Mouse (Mus musculus): ENCODE data around the gene Zfp319.

- TF ChIP-seq E2F4 (IDR thresholded peaks at IDR 0.05; ENCODE audit: insufficient replicate concordance, low read depth, low read length) (no peak), CTCF (conservative IDR thresholded peaks at IDR 0.05 in 1 of 2, IDR thresholded peaks at IDR 0.05 in 1 of 2; ENCODE audit: low read depth in 2 of 2, low read length in 2 of 2) (no peak), POLR2A (IDR thresholded peaks at IDR 0.05; ENCODE audit: low read depth, low read length) (no peak), ETS1 (conservative IDR thresholded peaks at IDR 0.05; ENCODE audit: low read depth, low read length) (no peak), ZNF384 (IDR thresholded peaks at IDR 0.05; ENCODE audit: low read depth, low read length) (no peak), EP300 (IDR thresholded peaks at IDR 0.05; ENCODE audit: low read length) (no peak), CHD2 (IDR thresholded peaks at IDR 0.05; ENCODE audit: low read length) (no peak), USF2 (conservative IDR thresholded peaks at IDR 0.05; ENCODE audit: low read depth, low read length) (no peak), SMC3 (IDR thresholded peaks at IDR 0.05; ENCODE audit: low read depth, low read length) (no peak)
Observed at GRCm38 (mm10) chr8:95310342-95310970, 21.3 kb downstream of the Zfp319 start, which contains the start of gene Tepp.
